Mouse (Mus musculus) liver, postnatal 0 days (tissue): ENCODE data around the gene Tmem170b. TPM values are rescaled to one million over a fixed set of nuclear protein-coding genes. Genes with fewer than 3 reads are reported as not detected.
"Not testable (repeated sequence)": the region's sequence is repeated elsewhere in the genome, so short reads cannot be mapped to it uniquely, and the experiment has no call there.

Experiments used
- ATAC-seq: fragments of 200-750 bp; cut with Nextera tagmentation; 2 replicates; pipeline ENCODE4 v1.8.0; 2017; ENCODE audit warnings: mild to moderate bottlenecking, moderate library complexity
- DNase-seq: peaks from one replicate; pipeline ENCODE4 v3.0.0-alpha.2; 2016
- H3K27ac ChIP-seq: fragments of 300-500 bp; sonication (generic); 2 replicates; pipeline ENCODE4 v1.5.1; 2014; ENCODE audit warnings: antibody characterized with exemption, moderate library complexity, mild to moderate bottlenecking, low read depth
- H3K27me3 ChIP-seq: fragments of 300-500 bp; sonication (generic); 2 replicates; pipeline ENCODE4 v1.6.1; 2014; ENCODE audit warnings: low read length, control low read depth, mixed read lengths; ENCODE audit not compliant: insufficient read depth
- H3K36me3 ChIP-seq: fragments of 300-500 bp; sonication (generic); replicated peaks from 2 replicates; pipeline ENCODE4 v1.6.1; 2014; ENCODE audit warnings: mild to moderate bottlenecking, control low read depth, low read length, moderate library complexity, mixed read lengths; ENCODE audit not compliant: insufficient read depth
- H3K4me1 ChIP-seq: fragments of 300-500 bp; sonication (generic); 2 replicates; pipeline ENCODE4 v1.6.1; 2014; ENCODE audit warnings: antibody characterized with exemption, mild to moderate bottlenecking, control low read depth; ENCODE audit not compliant: insufficient read depth
- H3K4me2 ChIP-seq: fragments of 300-500 bp; sonication (generic); 2 replicates; pipeline ENCODE4 v1.6.1; 2014; ENCODE audit warnings: low read depth, mild to moderate bottlenecking, low read length, moderate library complexity, mixed read lengths
- H3K4me3 ChIP-seq: fragments of 300-500 bp; sonication (generic); 2 replicates; pipeline ENCODE4 v1.5.1; 2014; ENCODE audit warnings: low read depth, low read length
- H3K9ac ChIP-seq: fragments of 300-500 bp; sonication (generic); replicated peaks from 2 replicates; pipeline ENCODE4 v1.6.1; 2014; ENCODE audit warnings: mild to moderate bottlenecking, moderate library complexity
- H3K9me3 ChIP-seq: fragments of 300-500 bp; sonication (generic); 2 replicates; pipeline ENCODE4 v1.6.1; 2016; ENCODE audit warnings: mild to moderate bottlenecking, control low read depth, low read length, mixed read lengths
- CTCF ChIP-seq: sonication (generic); IDR thresholded peaks from 2 replicates; pipeline ENCODE4 v1.5.1; 2016; ENCODE audit warnings: antibody characterized with exemption, low read depth
- EP300 ChIP-seq: IDR thresholded peaks from 2 replicates; pipeline ENCODE4 v1.6.1; 2016; ENCODE audit warnings: antibody characterized with exemption, low read depth, mild to moderate bottlenecking
- WGBS: fragments of 180-500 bp; shearing (Covaris S2); extraction: QIAGEN DNeasy Blood & Tissue Kit; methylation state at CpG from one replicate; pipeline ENCODE4 v1.1.7; 2014; ENCODE audit not compliant: insufficient replicate concordance; 5-methylcytosine and 5-hydroxymethylcytosine counted together
- polyA plus RNA-seq: library from polyadenylated mRNA; unstranded; fragments of >200 nt; fragmentation: Nextera tagmentation; extraction: Ambion mirVana; gene quantifications from 2 replicates; pipeline ENCODE4 v1.2.1, GENCODE M21; 2015

Tmem170b gene
- polyA plus RNA-seq, 1 experiment from 2014 or later: 5.7 TPM

GRCm38 (mm10) chr13:41670386-41671130 is 64.9 kb downstream of the Tmem170b start:
- Histone ChIP-seq H3K9me3 (no peaks in the 10 kb centered on the region), H3K27ac (no peak overlapping the region), H3K4me3 (no peak overlapping the region), H3K9ac (no peak overlapping the region), H3K27me3 (no peaks in the 10 kb centered on the region), H3K4me1 (no peaks in the 10 kb centered on the region), H3K4me2 (no peak overlapping the region), H3K36me3 (no peaks in the 10 kb centered on the region)
- WGBS: 67% methylated on average over 7 of the region's 7 CpGs
- TF ChIP-seq EP300 (no peak), CTCF (no peak)
- DNase-seq (no peak), ATAC-seq (no peak)

GRCm38 (mm10) chr13:41671136-41671705 is 65.5 kb downstream of the Tmem170b start:
- H3K9me3 ChIP-seq: no peaks in the 10 kb centered on the region

GRCm38 (mm10) chr13:41672904-41673303 is 67.2 kb downstream of the Tmem170b start:
- H3K4me2 ChIP-seq, H3K27ac ChIP-seq, H3K9me3 ChIP-seq, H3K36me3 ChIP-seq, DNase-seq, H3K4me3 ChIP-seq, H3K9ac ChIP-seq, ATAC-seq, H3K27me3 ChIP-seq, H3K4me1 ChIP-seq: not testable (repeated sequence)
- WGBS: 58% methylated on average over 4 of the region's 5 CpGs

More at GRCm38 (mm10) chr13:41671136-41671705, 65.5 kb downstream of the Tmem170b start:
- no peak for TF ChIP-seq CTCF
- no peak for TF ChIP-seq EP300
- Histone ChIP-seq H3K27me3 (no peaks in the 10 kb centered on the region), H3K27ac (no peak overlapping the region), H3K4me3 (no peak overlapping the region), H3K4me1 (no peaks in the 10 kb centered on the region), H3K4me2 (no peak overlapping the region), H3K9ac (no peak overlapping the region), H3K36me3 (no peaks in the 10 kb centered on the region)
- WGBS: 79% methylated on average over 11 of the region's 11 CpGs
- ATAC-seq (no peak), DNase-seq (no peak)

GRCm38 (mm10) chr13:41673541-41673940 is 67.8 kb downstream of the Tmem170b start:
- H3K4me3 ChIP-seq: no peak overlapping the region
- ATAC-seq: no peak
- H3K4me2 ChIP-seq: no peak overlapping the region
- H3K9me3 ChIP-seq: no peaks in the 10 kb centered on the region
- TF ChIP-seq EP300: no peak
- H3K4me1 ChIP-seq: no peaks in the 10 kb centered on the region
- no peak overlapping the region for H3K27ac ChIP-seq
- DNase-seq: no peak
- H3K27me3 ChIP-seq: no peaks in the 10 kb centered on the region
- H3K36me3 ChIP-seq: no peaks in the 10 kb centered on the region
- no peak overlapping the region for H3K9ac ChIP-seq
- 67% methylated on average over 4 of the region's 4 CpGs for WGBS

GRCm38 (mm10) chr13:41674608-41675007 is 68.9 kb downstream of the Tmem170b start:
- ATAC-seq: not testable (repeated sequence)
- 83% methylated on average over 9 of the region's 9 CpGs for WGBS

GRCm38 (mm10) chr13:41675498-41675897 is 69.8 kb downstream of the Tmem170b start:
- 74% methylated on average over 3 of the region's 3 CpGs for WGBS
- no peaks in the 10 kb centered on the region for H3K4me1 ChIP-seq
- ATAC-seq (no peak), DNase-seq (no peak)
- no peak overlapping the region for H3K27ac ChIP-seq
- no peak overlapping the region for H3K9ac ChIP-seq
- no peaks in the 10 kb centered on the region for H3K27me3 ChIP-seq
- H3K36me3 ChIP-seq: no peaks in the 10 kb centered on the region
- no peak overlapping the region for H3K4me2 ChIP-seq
- no peaks in the 10 kb centered on the region for H3K9me3 ChIP-seq
- H3K4me3 ChIP-seq: no peak overlapping the region
- TF ChIP-seq CTCF (no peak), EP300 (no peak)

More at GRCm38 (mm10) chr13:41674608-41675007, 68.9 kb downstream of the Tmem170b start:
- not testable (repeated sequence) for H3K9me3 ChIP-seq, H3K36me3 ChIP-seq, H3K4me2 ChIP-seq, H3K27ac ChIP-seq, H3K4me3 ChIP-seq, H3K4me1 ChIP-seq, H3K9ac ChIP-seq, DNase-seq, H3K27me3 ChIP-seq
